Comparison of ENCODE assay signal across 9 mouse cellular contexts in genomic region chr17:4501029-4501428, GRCm38 (mm10).
"Had no signal": no experiment of that assay in that cellular context is flagged by ENCODE, and none has a peak within 500 bp of the region (broad histone marks: within the 10 kb centered on the region; RNA-seq: fewer than 3 reads in every experiment).

No protein-coding gene starts in this region.

- DNase-seq: kidney, adult 2 months; kidney, postnatal 25 days; lung, adult 2 months; lung, postnatal 10 days; right cerebral cortex, adult 18-20 months; right cerebral cortex, postnatal 4 days; spleen, adult 18-20 months; thymus, adult 18-20 months; thymus, postnatal 25 days had no signal
